Mouse (Mus musculus): ENCODE data around the gene Cnbd2.
"Not testable (repeated sequence)": the region's sequence is repeated elsewhere in the genome, so short reads cannot be mapped to it uniquely, and the experiment has no call there.

Cnbd2 gene

GRCm38 (mm10) chr2:156393155-156393828, 81.2 kb downstream of the Cnbd2 start:
- DNase-seq = peak; percentile 18

- no peak for DNase-seq
Observed at GRCm38 (mm10) chr2:156394282-156394681, 82.2 kb downstream of the Cnbd2 start.

- DNase-seq = no peak
Observed at GRCm38 (mm10) chr2:156396096-156396495, 84.0 kb downstream of the Cnbd2 start.

GRCm38 (mm10) chr2:156397988-156398387, 85.9 kb downstream of the Cnbd2 start:
- DNase-seq = no peak

- DNase-seq = no peak
Observed at GRCm38 (mm10) chr2:156399485-156399884, 87.4 kb downstream of the Cnbd2 start.

GRCm38 (mm10) chr2:156401331-156401730, 89.2 kb downstream of the Cnbd2 start:
- peak; percentile 93 for DNase-seq

GRCm38 (mm10) chr2:156402036-156402435, 89.9 kb downstream of the Cnbd2 start:
- no peak for DNase-seq

GRCm38 (mm10) chr2:156406987-156407386, 94.9 kb downstream of the Cnbd2 start:
- peak; percentile 45 for DNase-seq

- peak; percentile 32 for DNase-seq
Observed at GRCm38 (mm10) chr2:156408168-156408567, 96.1 kb downstream of the Cnbd2 start.

GRCm38 (mm10) chr2:156411348-156411747, 99.2 kb downstream of the Cnbd2 start:
- DNase-seq = not testable (repeated sequence)

GRCm38 (mm10) chr2:156414996-156415395, 102.9 kb downstream of the Cnbd2 start:
- no peak for DNase-seq

- DNase-seq = no peak
Observed at GRCm38 (mm10) chr2:156415674-156416073, 103.6 kb downstream of the Cnbd2 start.

GRCm38 (mm10) chr2:156417194-156417593, 105.1 kb downstream of the Cnbd2 start:
- DNase-seq = no peak

- DNase-seq = no peak
Observed at GRCm38 (mm10) chr2:156418467-156418866, 106.4 kb downstream of the Cnbd2 start.

- DNase-seq = no peak
Observed at GRCm38 (mm10) chr2:156420327-156420693, 108.2 kb downstream of the Cnbd2 start.

GRCm38 (mm10) chr2:156420694-156421380, 108.7 kb downstream of the Cnbd2 start, which contains the start of gene Epb41l1:
Gene Epb41l1, plus strand, starts transcription at chr2:156420909.
- DNase-seq = peak; percentile 76

GRCm38 (mm10) chr2:156421381-156422110, 109.4 kb downstream of the Cnbd2 start:
- peak; percentile 66 for DNase-seq

- DNase-seq = no peak
Observed at GRCm38 (mm10) chr2:156422631-156423030, 110.5 kb downstream of the Cnbd2 start.

- DNase-seq = no peak
Observed at GRCm38 (mm10) chr2:156423672-156424071, 111.6 kb downstream of the Cnbd2 start.
